Mouse (Mus musculus): Measurements from ENCODE around the gene Ccdc62. TPM values are rescaled to one million over a fixed set of nuclear protein-coding genes. Genes with fewer than 3 reads are reported as not detected.

The Ccdc62 gene
- total RNA-seq, 2 experiments from 2014 or later = 2.9 to 4.1 TPM

GRCm38 (mm10) chr5:123972453-123972852, 42.0 kb downstream of the Ccdc62 start:
- intact Hi-C loops (cut with DNase I) = no loop called here
- H3K4me3 ChIP-seq = no peak overlapping the region
- no peak for TF ChIP-seq CTCF (IDR thresholded peaks at IDR 0.05)
- no peak overlapping the region for H3K27ac ChIP-seq
- no peak for DNase-seq (ENCODE audit: extremely low spot score in 1 of 2, low spot score in 2 of 2)

- no peak for TF ChIP-seq CTCF (IDR thresholded peaks at IDR 0.05)
- peak within 1 kb of the TSS; percentile 86 for H3K4me3 ChIP-seq
- peak within 1 kb of the TSS; percentile 89 for H3K27ac ChIP-seq
- intact Hi-C loops (cut with DNase I) = no loop called here
- DNase-seq (ENCODE audit: extremely low spot score in 1 of 2, low spot score in 2 of 2) = peak; percentile 74 to 76
These were observed 43.1 kb downstream of the Ccdc62 start, which contains the start of gene Hip1r for GRCm38 (mm10) chr5:123973299-123974178. Hip1r (plus strand) TSS chr5:123973628.

- Histone ChIP-seq H3K27ac (peak overlapping the region; percentile 89), H3K4me3 (peak overlapping the region; percentile 86)
- DNase-seq (ENCODE audit: extremely low spot score in 1 of 2, low spot score in 2 of 2) = peak; percentile 46 to 54
- TF ChIP-seq CTCF (IDR thresholded peaks at IDR 0.05) = no peak
- intact Hi-C loops (cut with DNase I) = no loop called here
These were observed 43.7 kb downstream of the Ccdc62 start for GRCm38 (mm10) chr5:123974179-123974485.

- no peak for DNase-seq (ENCODE audit: extremely low spot score in 1 of 2, low spot score in 2 of 2)
- no peak overlapping the region; the same call in 1 of the 2 replicates for H3K27ac ChIP-seq
- intact Hi-C loops (cut with DNase I) = no loop called here
These were observed 44.2 kb downstream of the Ccdc62 start for GRCm38 (mm10) chr5:123974616-123975111.

GRCm38 (mm10) chr5:123975668-123976180, 45.2 kb downstream of the Ccdc62 start:
- DNase-seq (ENCODE audit: extremely low spot score in 1 of 2, low spot score in 2 of 2) = no peak
- Histone ChIP-seq H3K27ac (no peak overlapping the region; the same call in 1 of the 2 replicates), H3K4me3 (no peak overlapping the region; the same call in 1 of the 2 replicates)
- intact Hi-C loops (cut with DNase I) = no loop called here
- TF ChIP-seq CTCF (IDR thresholded peaks at IDR 0.05) = no peak

More at GRCm38 (mm10) chr5:123974616-123975111, 44.2 kb downstream of the Ccdc62 start:
- H3K4me3 ChIP-seq = peak overlapping the region; percentile 86
- no peak for TF ChIP-seq CTCF (IDR thresholded peaks at IDR 0.05)

- Histone ChIP-seq H3K27ac (no peak overlapping the region), H3K4me3 (no peak overlapping the region)
- TF ChIP-seq CTCF (IDR thresholded peaks at IDR 0.05) = no peak
- no peak for DNase-seq (ENCODE audit: extremely low spot score in 1 of 2, low spot score in 2 of 2)
- intact Hi-C loops (cut with DNase I) = no loop called here
These were observed 46.8 kb downstream of the Ccdc62 start for GRCm38 (mm10) chr5:123977231-123977630.

- H3K27ac ChIP-seq = no peak overlapping the region
- H3K4me3 ChIP-seq = no peak overlapping the region
- intact Hi-C loops (cut with DNase I) = no loop called here
- no peak for TF ChIP-seq CTCF (IDR thresholded peaks at IDR 0.05)
- no peak for DNase-seq (ENCODE audit: extremely low spot score in 1 of 2, low spot score in 2 of 2)
These were observed 47.7 kb downstream of the Ccdc62 start for GRCm38 (mm10) chr5:123978131-123978530.

- intact Hi-C loops (cut with DNase I) = no loop called here
- Histone ChIP-seq H3K4me3 (no peak overlapping the region), H3K27ac (peak overlapping the region; percentile 51; the same call in 1 of the 2 replicates)
- TF ChIP-seq CTCF (IDR thresholded peaks at IDR 0.05) = no peak
- DNase-seq (ENCODE audit: extremely low spot score in 1 of 2, low spot score in 2 of 2) = no peak
These were observed 48.9 kb downstream of the Ccdc62 start for GRCm38 (mm10) chr5:123979221-123979979.

- no peak overlapping the region for H3K4me3 ChIP-seq
- H3K27ac ChIP-seq = peak overlapping the region; percentile 51
- no peak for DNase-seq (ENCODE audit: extremely low spot score in 1 of 2, low spot score in 2 of 2)
- TF ChIP-seq CTCF (IDR thresholded peaks at IDR 0.05) = no peak
- intact Hi-C loops (cut with DNase I) = no loop called here
These were observed 49.5 kb downstream of the Ccdc62 start for GRCm38 (mm10) chr5:123979980-123980369.

GRCm38 (mm10) chr5:123980521-123981249, 50.2 kb downstream of the Ccdc62 start:
- Histone ChIP-seq H3K4me3 (no peak overlapping the region), H3K27ac (peak overlapping the region; percentile 51)
- no peak for DNase-seq (ENCODE audit: extremely low spot score in 1 of 2, low spot score in 2 of 2)
- no peak for TF ChIP-seq CTCF (IDR thresholded peaks at IDR 0.05)
- intact Hi-C loops (cut with DNase I) = no loop called here

GRCm38 (mm10) chr5:123981250-123981554, 50.7 kb downstream of the Ccdc62 start:
- TF ChIP-seq CTCF (IDR thresholded peaks at IDR 0.05) = no peak
- Histone ChIP-seq H3K27ac (peak overlapping the region; percentile 51; the same call in 1 of the 2 replicates), H3K4me3 (no peak overlapping the region)
- no peak for DNase-seq (ENCODE audit: extremely low spot score in 1 of 2, low spot score in 2 of 2)
- intact Hi-C loops (cut with DNase I) = no loop called here
